Mouse (Mus musculus): ENCODE data around the gene Amz1. TPM values are rescaled to one million over a fixed set of nuclear protein-coding genes. Genes with fewer than 3 reads are reported as not detected.
A peak's percentile ranks its signal among the peaks of the same experiment; 100 is the strongest.

Amz1 gene
- total and polyA plus RNA-seq, 2 experiments from 2014 or later, result 0.08 to 0.94 TPM

- Histone ChIP-seq H3K9ac (replicated peaks; ENCODE audit: low read depth, low read length) (peak overlapping the region; percentile 46; the same call in 1 of the 2 replicates), H3K4me1 (ENCODE audit: control insufficient read depth, insufficient read depth) (peaks cover 57% of the 10 kb centered on the region), H3K4me3 (ENCODE audit: low read depth, low read length) (no peak overlapping the region), H3K4me2 (ENCODE audit: low read depth, low read length) (no peak overlapping the region), H3K27me3 (ENCODE audit: control insufficient read depth, insufficient read depth, low read length) (no peaks in the 10 kb centered on the region), H3K36me3 (replicated peaks; ENCODE audit: control insufficient read depth, insufficient read depth, low read length) (no peaks in the 10 kb centered on the region), H3K27ac (ENCODE audit: low read depth) (peak overlapping the region; percentile 98), H3K9me3 (replicated peaks; ENCODE audit: control insufficient read depth, low read length) (no peaks in the 10 kb centered on the region)
- ATAC-seq (ENCODE audit: insufficient read depth, low read depth), result peak; percentile 16; the same call in 1 of the 2 replicates
- no peak for TF ChIP-seq CTCF (IDR thresholded peaks at IDR 0.05; ENCODE audit: low read depth)
- TF ChIP-seq EP300 (IDR thresholded peaks at IDR 0.05; ENCODE audit: low read depth), result no peak
- DNase-seq (ENCODE audit: low spot score), result no peak
- WGBS, result 35% methylated on average over 5 of the region's 5 CpGs
Observed at GRCm38 (mm10) chr5:140768333-140768732, 44.4 kb downstream of the Amz1 start.

- Histone ChIP-seq H3K4me3 (ENCODE audit: low read depth, low read length) (no peak overlapping the region), H3K36me3 (replicated peaks; ENCODE audit: control insufficient read depth, insufficient read depth, low read length) (no peaks in the 10 kb centered on the region; the same call in 1 of the 2 replicates), H3K27ac (ENCODE audit: low read depth) (peak overlapping the region; percentile 67), H3K4me2 (ENCODE audit: low read depth, low read length) (no peak overlapping the region), H3K27me3 (ENCODE audit: control insufficient read depth, insufficient read depth, low read length) (no peaks in the 10 kb centered on the region), H3K9ac (replicated peaks; ENCODE audit: low read depth, low read length) (no peak overlapping the region), H3K9me3 (replicated peaks; ENCODE audit: control insufficient read depth, low read length) (no peaks in the 10 kb centered on the region), H3K4me1 (ENCODE audit: control insufficient read depth, insufficient read depth) (peaks cover 45% of the 10 kb centered on the region)
- no peak for TF ChIP-seq CTCF (IDR thresholded peaks at IDR 0.05; ENCODE audit: low read depth)
- TF ChIP-seq EP300 (IDR thresholded peaks at IDR 0.05; ENCODE audit: low read depth), result no peak
- ATAC-seq (ENCODE audit: insufficient read depth, low read depth) (no peak), DNase-seq (ENCODE audit: low spot score) (no peak)
- 50% methylated on average over 6 of the region's 6 CpGs for WGBS
Observed at GRCm38 (mm10) chr5:140771612-140772011, 47.7 kb downstream of the Amz1 start.

GRCm38 (mm10) chr5:140772158-140772557 is 48.2 kb downstream of the Amz1 start:
- Histone ChIP-seq H3K4me1 (ENCODE audit: control insufficient read depth, insufficient read depth) (peaks cover 45% of the 10 kb centered on the region), H3K27ac (ENCODE audit: low read depth) (peak overlapping the region; percentile 67), H3K4me3 (ENCODE audit: low read depth, low read length) (no peak overlapping the region), H3K27me3 (ENCODE audit: control insufficient read depth, insufficient read depth, low read length) (no peaks in the 10 kb centered on the region), H3K9ac (replicated peaks; ENCODE audit: low read depth, low read length) (no peak overlapping the region), H3K4me2 (ENCODE audit: low read depth, low read length) (no peak overlapping the region), H3K36me3 (replicated peaks; ENCODE audit: control insufficient read depth, insufficient read depth, low read length) (peaks cover 3% of the 10 kb centered on the region; the same call in 1 of the 2 replicates), H3K9me3 (replicated peaks; ENCODE audit: control insufficient read depth, low read length) (no peaks in the 10 kb centered on the region)
- TF ChIP-seq EP300 (IDR thresholded peaks at IDR 0.05; ENCODE audit: low read depth) (no peak), CTCF (IDR thresholded peaks at IDR 0.05; ENCODE audit: low read depth) (no peak)
- DNase-seq (ENCODE audit: low spot score) (no peak), ATAC-seq (ENCODE audit: insufficient read depth, low read depth) (no peak)
- WGBS, result 58% methylated on average over 7 of the region's 7 CpGs

GRCm38 (mm10) chr5:140775111-140775510 is 51.2 kb downstream of the Amz1 start:
- no peaks in the 10 kb centered on the region for H3K9me3 ChIP-seq (replicated peaks; ENCODE audit: control insufficient read depth, low read length)
- ATAC-seq (ENCODE audit: insufficient read depth, low read depth), result no peak
- H3K36me3 ChIP-seq (replicated peaks; ENCODE audit: control insufficient read depth, insufficient read depth, low read length), result peaks cover 20% of the 10 kb centered on the region; the same call in 1 of the 2 replicates
- no peak overlapping the region for H3K4me3 ChIP-seq (ENCODE audit: low read depth, low read length)
- peaks cover 27% of the 10 kb centered on the region for H3K4me1 ChIP-seq (ENCODE audit: control insufficient read depth, insufficient read depth)
- H3K4me2 ChIP-seq (ENCODE audit: low read depth, low read length), result no peak overlapping the region
- no peak overlapping the region for H3K27ac ChIP-seq (ENCODE audit: low read depth)
- H3K27me3 ChIP-seq (ENCODE audit: control insufficient read depth, insufficient read depth, low read length), result no peaks in the 10 kb centered on the region
- no peak for TF ChIP-seq EP300 (IDR thresholded peaks at IDR 0.05; ENCODE audit: low read depth)
- no peak for TF ChIP-seq CTCF (IDR thresholded peaks at IDR 0.05; ENCODE audit: low read depth)
- no peak overlapping the region for H3K9ac ChIP-seq (replicated peaks; ENCODE audit: low read depth, low read length)
- DNase-seq (ENCODE audit: low spot score), result no peak
- 85% methylated on average over 4 of the region's 4 CpGs for WGBS

GRCm38 (mm10) chr5:140776968-140777367 is 53.0 kb downstream of the Amz1 start:
- Histone ChIP-seq H3K9ac (replicated peaks; ENCODE audit: low read depth, low read length) (no peak overlapping the region), H3K4me1 (ENCODE audit: control insufficient read depth, insufficient read depth) (peaks cover 31% of the 10 kb centered on the region), H3K4me2 (ENCODE audit: low read depth, low read length) (no peak overlapping the region), H3K27ac (ENCODE audit: low read depth) (peak overlapping the region; percentile 7; the same call in 1 of the 2 replicates), H3K27me3 (ENCODE audit: control insufficient read depth, insufficient read depth, low read length) (no peaks in the 10 kb centered on the region), H3K36me3 (replicated peaks; ENCODE audit: control insufficient read depth, insufficient read depth, low read length) (peaks cover 35% of the 10 kb centered on the region; the same call in 1 of the 2 replicates), H3K4me3 (ENCODE audit: low read depth, low read length) (no peak overlapping the region), H3K9me3 (replicated peaks; ENCODE audit: control insufficient read depth, low read length) (no peaks in the 10 kb centered on the region)
- 39% methylated on average over 9 of the region's 9 CpGs for WGBS
- no peak for TF ChIP-seq CTCF (IDR thresholded peaks at IDR 0.05; ENCODE audit: low read depth)
- no peak for TF ChIP-seq EP300 (IDR thresholded peaks at IDR 0.05; ENCODE audit: low read depth)
- no peak for ATAC-seq (ENCODE audit: insufficient read depth, low read depth)
- DNase-seq (ENCODE audit: low spot score), result no peak

GRCm38 (mm10) chr5:140781122-140781521 is 57.2 kb downstream of the Amz1 start:
- WGBS, result 65% methylated on average over 5 of the region's 5 CpGs
- Histone ChIP-seq H3K4me2 (ENCODE audit: low read depth, low read length) (no peak overlapping the region), H3K4me3 (ENCODE audit: low read depth, low read length) (no peak overlapping the region), H3K4me1 (ENCODE audit: control insufficient read depth, insufficient read depth) (peaks cover 34% of the 10 kb centered on the region), H3K9me3 (replicated peaks; ENCODE audit: control insufficient read depth, low read length) (no peaks in the 10 kb centered on the region), H3K27ac (ENCODE audit: low read depth) (peak overlapping the region; percentile 75), H3K27me3 (ENCODE audit: control insufficient read depth, insufficient read depth, low read length) (no peaks in the 10 kb centered on the region), H3K36me3 (replicated peaks; ENCODE audit: control insufficient read depth, insufficient read depth, low read length) (peaks cover 67% of the 10 kb centered on the region), H3K9ac (replicated peaks; ENCODE audit: low read depth, low read length) (no peak overlapping the region)
- ATAC-seq (ENCODE audit: insufficient read depth, low read depth), result no peak
- no peak for DNase-seq (ENCODE audit: low spot score)
- TF ChIP-seq EP300 (IDR thresholded peaks at IDR 0.05; ENCODE audit: low read depth) (no peak), CTCF (IDR thresholded peaks at IDR 0.05; ENCODE audit: low read depth) (no peak)
